In genomic region chr5:108724006-108724405, GRCm38 (mm10) we compare ENCODE assay signal across 24 mouse cellular contexts. TPM values are rescaled to one million over a fixed set of nuclear protein-coding genes. Genes with fewer than 3 reads are reported as not detected.
A peak's percentile ranks its signal among the peaks of the same experiment; 100 is the strongest.
DNase-seq lines count a peak whose midpoint lies in the region; ATAC-seq lines count a peak whose summit lies in the region.
"Had no signal": no experiment of that assay in that cellular context is flagged by ENCODE, and none has a peak within 500 bp of the region (broad histone marks: within the 10 kb centered on the region; RNA-seq: fewer than 3 reads in every experiment).

No protein-coding gene starts in this region.

- ATAC-seq in monocyte, adult 5-6 weeks (replicated peaks; ENCODE audit: insufficient number of reproducible peaks, low FRiP score, low TSS enrichment, poor library complexity, severe bottlenecking) = no peak

- DNase-seq in adrenal gland, adult (ENCODE audit: inconsistent age in 2 of 2, low spot score in 1 of 2) = peak; percentile 76 to 84
- DNase-seq in adrenal gland, postnatal 4 days (ENCODE audit: low spot score in 2 of 2) = no peak
- peak; percentile 26 for DNase-seq in urinary bladder, postnatal 14 days (ENCODE audit: low spot score)
- DNase-seq in urinary bladder, adult 2 months (ENCODE audit: low spot score) = no peak
- peak; percentile 74 for DNase-seq in adrenal gland, postnatal 14 days
- DNase-seq in ovary, postnatal 14 days (ENCODE audit: low spot score) = no peak
- DNase-seq in B cell, adult 2 months = no peak
- DNase-seq: cerebellum, adult 11 months; cerebellum, postnatal 25 days; gastrocnemius, adult 2 months; liver, embryonic 13.5 days; thymus, postnatal 4 days had no signal

RNA-seq across cellular contexts. Expression of gene Fgfrl1, which starts 31.8 kb away (rescaled TPM):
- total RNA-seq in adrenal gland, postnatal 4 days (2021) = 10 to 100 TPM; 42.7 to 49.6 TPM
- 69.0 and 72.7 TPM in 2 replicates for polyA plus RNA-seq in urinary bladder, adult 2 months (2012; rRNA removed)
- 39.0 and 44.7 TPM in 2 replicates for total RNA-seq in adrenal gland, postnatal 14 days (2021)
- 0.97 to 2.0 TPM (median 1.6 TPM) in 3 replicates for total RNA-seq in monocyte, adult 5-6 weeks (2017)

RNA-seq across cellular contexts. Expression of gene Slc26a1, which starts 48.6 kb away (rescaled TPM):
- 1 to 10 TPM; 3.2 to 8.1 TPM for total RNA-seq in adrenal gland, postnatal 4 days (2021)
- polyA plus RNA-seq in urinary bladder, adult 2 months (2012; rRNA removed) = 0.04 and 0.07 TPM in 2 replicates
- 0.98 and 16.7 TPM in 2 replicates for total RNA-seq in adrenal gland, postnatal 14 days (2021)
- not detected in 3 replicates for total RNA-seq in monocyte, adult 5-6 weeks (2017)
- total RNA-seq: gastrocnemius, adult 2 months; heart, postnatal 25 days had no signal

RNA-seq across cellular contexts. Expression of gene Rnf212, which starts 50.8 kb away (rescaled TPM):
- not detected for total RNA-seq in adrenal gland, postnatal 4 days (2021)
- polyA plus RNA-seq in urinary bladder, adult 2 months (2012; rRNA removed) = 3.2 and 3.8 TPM in 2 replicates
- 0.56 TPM in 1 of 2 replicates, not detected in the other for total RNA-seq in adrenal gland, postnatal 14 days (2021)
- not detected in 3 replicates for total RNA-seq in monocyte, adult 5-6 weeks (2017)
- total RNA-seq: gastrocnemius, adult 2 months; heart, postnatal 25 days; layer of hippocampus, postnatal 25 days; left cerebral cortex, postnatal 10 days had no signal
- polyA plus RNA-seq: embryonic facial prominence, embryonic 15.5 days; gonadal fat pad, adult 2 months; hindbrain, embryonic 14.5 days; intestine, embryonic 14.5 days; limb, embryonic 13.5 days; lung, embryonic 15.5 days; midbrain, embryonic 12.5 days; neural tube, embryonic 13.5 days had no signal

RNA-seq across cellular contexts. Expression of gene Dgkq, which starts 54.5 kb away (rescaled TPM):
- 10 to 100 TPM; 26.2 to 29.4 TPM for total RNA-seq in adrenal gland, postnatal 4 days (2021)
- polyA plus RNA-seq in urinary bladder, adult 2 months (2012; rRNA removed) = 20.2 and 21.5 TPM in 2 replicates
- 15.2 and 24.1 TPM in 2 replicates for total RNA-seq in adrenal gland, postnatal 14 days (2021)
- total RNA-seq in monocyte, adult 5-6 weeks (2017) = 10.8 to 33.6 TPM (median 22.8 TPM) in 3 replicates

Comparison
In these comparisons a context has a peak if more than half of its experiments do, and no peak if none do; other contexts are left out.
1. DNase-seq: peak in adrenal gland, adult (2 of 2), urinary bladder, postnatal 14 days (single experiment) and adrenal gland, postnatal 14 days (single experiment); none in adrenal gland, postnatal 4 days (0 of 2), urinary bladder, adult 2 months (single experiment), ovary, postnatal 14 days (single experiment) and B cell, adult 2 months (0 of 2).
2. RNA of gene Fgfrl1, which starts 31.8 kb away (total RNA-seq): 42.7 to 49.6 TPM in adrenal gland, postnatal 4 days and 39.0 to 44.7 TPM in adrenal gland, postnatal 14 days; 0.97 to 2.0 TPM in monocyte, adult 5-6 weeks; every median in the first group is over 10 times any median in the second.